Comparison of ENCODE assay signal across 8 mouse cellular contexts in genomic region chr5:100030069-100030468, GRCm38 (mm10). TPM values are rescaled to one million over a fixed set of nuclear protein-coding genes. Genes with fewer than 3 reads are reported as not detected.
DNase-seq lines count a peak whose midpoint lies in the region; ATAC-seq lines count a peak whose summit lies in the region.

No protein-coding gene starts in this region.

- H3K9me3 ChIP-seq in forebrain, embryonic 12.5 days, result no peaks in the 10 kb centered on the region
- no peaks in the 10 kb centered on the region for H3K9me3 ChIP-seq in midbrain, embryonic 15.5 days

- intact Hi-C loops in left cerebral cortex, postnatal 10 days (cut with DNase I), result loop anchor here (10.0 kb wide), 1 partner anchor 825 kb away; no protein-coding TSS in a partner anchor

- 0 out of 2 replicates have a peak overlapping the region, but pooled peaks have one; percentile 25 for H3K9ac ChIP-seq in forebrain, embryonic 12.5 days
- H3K9ac ChIP-seq in midbrain, embryonic 15.5 days, result no peak overlapping the region

- H3K4me2 ChIP-seq in forebrain, embryonic 12.5 days, result no peak overlapping the region
- no peak overlapping the region for H3K4me2 ChIP-seq in midbrain, embryonic 15.5 days

- peaks cover 12% of the 10 kb centered on the region for H3K4me1 ChIP-seq in forebrain, embryonic 12.5 days
- peaks cover 13% of the 10 kb centered on the region for H3K4me1 ChIP-seq in midbrain, embryonic 15.5 days

- H3K4me3 ChIP-seq in forebrain, embryonic 12.5 days (replicated peaks), result no peak overlapping the region
- H3K4me3 ChIP-seq in midbrain, embryonic 15.5 days, result no peak overlapping the region

- peaks cover 35% of the 10 kb centered on the region for H3K36me3 ChIP-seq in forebrain, embryonic 12.5 days (replicated peaks)
- peaks cover 22% of the 10 kb centered on the region for H3K36me3 ChIP-seq in midbrain, embryonic 15.5 days (replicated peaks)

- peak overlapping the region; percentile 70 for H3K27ac ChIP-seq in forebrain, embryonic 12.5 days
- peak overlapping the region; percentile 65 for H3K27ac ChIP-seq in midbrain, embryonic 15.5 days

- H3K27me3 ChIP-seq in forebrain, embryonic 12.5 days, result no peaks in the 10 kb centered on the region
- H3K27me3 ChIP-seq in midbrain, embryonic 15.5 days (replicated peaks), result no peaks in the 10 kb centered on the region

- DNase-seq in left cerebral cortex, postnatal 10 days (ENCODE audit: extremely low spot score in 1 of 2, low spot score in 2 of 2), result peak; percentile 61 to 69
- no peak for DNase-seq in left cerebral cortex, adult 11 months (ENCODE audit: low spot score)
- DNase-seq in heart, postnatal 4 days, result peak; percentile 59
- no peak for DNase-seq in gastrocnemius, adult 18-20 months (ENCODE audit: low spot score)
- DNase-seq in thymus, postnatal 10 days (ENCODE audit: low spot score in 2 of 2), result no peak

- peak; percentile 60 for ATAC-seq in forebrain, embryonic 12.5 days (ENCODE audit: low FRiP score)
- peak; percentile 77 for ATAC-seq in midbrain, embryonic 15.5 days (replicated peaks)
- no peak for ATAC-seq in megakaryocyte progenitor cell, adult 5-6 weeks (replicated peaks; ENCODE audit: poor library complexity)

- WGBS in forebrain, embryonic 12.5 days, result 42% methylated on average over 6 of the region's 6 CpGs
- 24% methylated on average over 6 of the region's 6 CpGs for WGBS in midbrain, embryonic 15.5 days

RNA-seq across cellular contexts. Expression of gene Hnrnpdl, which starts 9.4 kb away (rescaled TPM):
- 100 to 1,000 TPM; 198 to 200 TPM for total RNA-seq in left cerebral cortex, postnatal 10 days (2021)
- polyA plus RNA-seq in forebrain, embryonic 12.5 days (2016; fragmentation: Nextera tagmentation; extraction: Ambion mirVana), result 284 and 293 TPM in 2 replicates
- 100 to 1,000 TPM; 145 to 148 TPM for total RNA-seq in heart, postnatal 4 days (2021)
- polyA plus RNA-seq in midbrain, embryonic 15.5 days (2015; fragmentation: Nextera tagmentation; extraction: Ambion mirVana), result 221 and 226 TPM in 2 replicates
- total RNA-seq in megakaryocyte progenitor cell, adult 5-6 weeks (2015), result 283 and 299 TPM in 2 replicates
- 415 and 496 TPM in 2 replicates for total RNA-seq in megakaryocyte progenitor cell, adult 5-6 weeks (2017)
- 10 to 100 TPM; 67.4 to 67.7 TPM for total RNA-seq in gastrocnemius, adult 18-20 months (2021)

RNA-seq across cellular contexts. Expression of gene Enoph1, which starts 9.7 kb away (rescaled TPM):
- 10 to 100 TPM; 56.2 TPM for total RNA-seq in left cerebral cortex, postnatal 10 days (2021)
- 43.8 and 45.0 TPM in 2 replicates for polyA plus RNA-seq in forebrain, embryonic 12.5 days (2016; fragmentation: Nextera tagmentation; extraction: Ambion mirVana)
- total RNA-seq in heart, postnatal 4 days (2021), result 10 to 100 TPM; 13.8 to 14.3 TPM
- polyA plus RNA-seq in midbrain, embryonic 15.5 days (2015; fragmentation: Nextera tagmentation; extraction: Ambion mirVana), result 51.7 and 56.2 TPM in 2 replicates
- 46.5 and 46.8 TPM in 2 replicates for total RNA-seq in megakaryocyte progenitor cell, adult 5-6 weeks (2015)
- 45.9 and 47.4 TPM in 2 replicates for total RNA-seq in megakaryocyte progenitor cell, adult 5-6 weeks (2017)
- 1 to 10 TPM; 6.4 to 8.0 TPM for total RNA-seq in gastrocnemius, adult 18-20 months (2021)

RNA-seq across cellular contexts. Expression of gene 4930524J08Rik, which starts 51.2 kb away (rescaled TPM):
- total RNA-seq in left cerebral cortex, postnatal 10 days (2021), result 1 to 10 TPM; 1.7 to 2.9 TPM
- polyA plus RNA-seq in forebrain, embryonic 12.5 days (2016; fragmentation: Nextera tagmentation; extraction: Ambion mirVana), result 2.3 and 3.0 TPM in 2 replicates
- 1 to 10 TPM; 3.5 to 5.7 TPM for total RNA-seq in heart, postnatal 4 days (2021)
- 2.8 and 3.8 TPM in 2 replicates for polyA plus RNA-seq in midbrain, embryonic 15.5 days (2015; fragmentation: Nextera tagmentation; extraction: Ambion mirVana)
- 0.98 and 1.2 TPM in 2 replicates for total RNA-seq in megakaryocyte progenitor cell, adult 5-6 weeks (2015)
- 1.9 TPM in 1 of 2 replicates, not detected in the other for total RNA-seq in megakaryocyte progenitor cell, adult 5-6 weeks (2017)
- total RNA-seq in gastrocnemius, adult 18-20 months (2021), result not detected

RNA-seq across cellular contexts. Expression of gene Hnrnpd, which starts 51.3 kb away (rescaled TPM):
- total RNA-seq in left cerebral cortex, postnatal 10 days (2021), result 100 to 1,000 TPM; 229 to 243 TPM
- 464 and 515 TPM in 2 replicates for polyA plus RNA-seq in forebrain, embryonic 12.5 days (2016; fragmentation: Nextera tagmentation; extraction: Ambion mirVana)
- total RNA-seq in heart, postnatal 4 days (2021), result 100 to 1,000 TPM; 239 to 258 TPM
- 156 and 180 TPM in 2 replicates for polyA plus RNA-seq in midbrain, embryonic 15.5 days (2015; fragmentation: Nextera tagmentation; extraction: Ambion mirVana)
- 378 and 387 TPM in 2 replicates for total RNA-seq in megakaryocyte progenitor cell, adult 5-6 weeks (2015)
- total RNA-seq in megakaryocyte progenitor cell, adult 5-6 weeks (2017), result 92.7 and 143 TPM in 2 replicates
- 10 to 100 TPM; 74.5 to 74.7 TPM for total RNA-seq in gastrocnemius, adult 18-20 months (2021)

Comparison
In these comparisons a context has a peak if more than half of its experiments do, and no peak if none do; other contexts are left out.
1. DNase-seq: peak in left cerebral cortex, postnatal 10 days (2 of 2) and heart, postnatal 4 days (single experiment); none in left cerebral cortex, adult 11 months (single experiment), gastrocnemius, adult 18-20 months (single experiment) and thymus, postnatal 10 days (0 of 2).